10 mouse cellular contexts compared by ENCODE assay signal in the genomic region with DNA sequence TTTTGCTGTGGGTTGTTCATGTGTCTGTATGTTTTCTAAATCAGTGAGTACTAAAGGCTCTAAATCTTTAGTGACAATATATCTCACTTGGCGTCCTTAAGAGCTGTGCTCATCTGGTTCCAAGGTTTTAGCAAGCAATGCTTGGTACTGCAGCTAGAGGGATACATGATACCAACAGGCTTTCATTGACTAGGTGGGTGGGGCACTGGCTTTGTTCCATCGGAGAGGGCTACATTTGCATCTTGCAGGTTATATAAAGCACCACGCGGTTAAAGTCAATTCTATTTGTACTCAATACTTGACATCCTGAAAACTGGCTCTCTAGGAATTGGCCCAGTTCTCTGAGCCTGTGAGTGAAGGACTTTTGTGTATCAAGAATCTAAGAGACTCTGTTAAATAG.
A peak's percentile ranks its signal among the peaks of the same experiment; 100 is the strongest.
DNase-seq lines count a peak whose midpoint lies in the region; ATAC-seq and TF ChIP-seq lines count a peak whose summit lies in the region.
"Had no signal": no experiment of that assay in that cellular context is flagged by ENCODE, and none has a peak within 500 bp of the region (broad histone marks: within the 10 kb centered on the region; RNA-seq: fewer than 3 reads in every experiment).

No protein-coding gene starts in this region.

- peak; percentile 41 for DNase-seq in forebrain, embryonic 14.5 days (ENCODE audit: low spot score)
- DNase-seq in layer of hippocampus, adult 2 months (ENCODE audit: low spot score in 2 of 2), result no peak
- DNase-seq in layer of hippocampus, adult 8-10 months (ENCODE audit: low spot score in 2 of 2), result no peak
- peak; percentile 47 for DNase-seq in ZHBTc4 (ENCODE audit: low read depth, low spot score)
- DNase-seq in left cerebral cortex, postnatal 25 days (ENCODE audit: low spot score in 2 of 2), result peak; percentile 26 to 81
- no peak for DNase-seq in liver, embryonic 11.5 days (ENCODE audit: low spot score)
- no peak for DNase-seq in lung, adult 2 months
- DNase-seq: kidney, postnatal 4 days had no signal

- no peak overlapping the region for H3K9ac ChIP-seq in forebrain, embryonic 14.5 days (ENCODE audit: low read length)
- H3K9ac ChIP-seq in forebrain, embryonic 12.5 days, result no peak overlapping the region
- no peak overlapping the region for H3K9ac ChIP-seq in liver, embryonic 11.5 days (ENCODE audit: low read depth, low read length)
- H3K9ac ChIP-seq: heart, embryonic 13.5 days had no signal

- WGBS in forebrain, embryonic 14.5 days, result 62% methylated on average over 4 of the region's 4 CpGs
- 56% methylated on average over 4 of the region's 4 CpGs for WGBS in forebrain, embryonic 12.5 days
- 79% methylated on average over 4 of the region's 4 CpGs for WGBS in liver, embryonic 11.5 days
- 72% methylated on average over 4 of the region's 4 CpGs for WGBS in lung, adult 2 months

- intact Hi-C loops in left cerebral cortex, postnatal 25 days (cut with DNase I), result no loop called here

- H3K27me3 ChIP-seq in forebrain, embryonic 14.5 days (replicated peaks; ENCODE audit: control insufficient read depth, insufficient read depth, low read length), result no peaks in the 10 kb centered on the region
- no peaks in the 10 kb centered on the region for H3K27me3 ChIP-seq in forebrain, embryonic 12.5 days
- no peaks in the 10 kb centered on the region for H3K27me3 ChIP-seq in liver, embryonic 11.5 days (replicated peaks; ENCODE audit: control insufficient read depth, insufficient read depth, low read length)
- H3K27me3 ChIP-seq: heart, embryonic 13.5 days had no signal

- H3K4me1 ChIP-seq in forebrain, embryonic 14.5 days (ENCODE audit: control insufficient read depth, insufficient read depth, low read length), result no peaks in the 10 kb centered on the region
- no peaks in the 10 kb centered on the region for H3K4me1 ChIP-seq in forebrain, embryonic 12.5 days
- H3K4me1 ChIP-seq in liver, embryonic 11.5 days (replicated peaks; ENCODE audit: control insufficient read depth, insufficient read depth, low read length), result no peaks in the 10 kb centered on the region
- no peaks in the 10 kb centered on the region for H3K4me1 ChIP-seq in lung, adult 2 months (ENCODE audit: control insufficient read depth, insufficient read depth, low read length)

- no peak overlapping the region for H3K4me3 ChIP-seq in forebrain, embryonic 14.5 days (ENCODE audit: low read depth, low read length)
- no peak overlapping the region for H3K4me3 ChIP-seq in forebrain, embryonic 12.5 days (replicated peaks)
- no peak overlapping the region for H3K4me3 ChIP-seq in layer of hippocampus, adult 2 months
- H3K4me3 ChIP-seq in liver, embryonic 11.5 days (ENCODE audit: low read depth, low read length), result no peak overlapping the region
- no peak overlapping the region for H3K4me3 ChIP-seq in lung, adult 2 months (replicated peaks; ENCODE audit: extremely low read depth, low read depth, low read length)
- H3K4me3 ChIP-seq: heart, embryonic 13.5 days had no signal

- no peak overlapping the region for H3K27ac ChIP-seq in forebrain, embryonic 14.5 days (ENCODE audit: low read depth, low read length)
- no peak overlapping the region for H3K27ac ChIP-seq in forebrain, embryonic 12.5 days
- no peak overlapping the region for H3K27ac ChIP-seq in layer of hippocampus, adult 2 months
- H3K27ac ChIP-seq in liver, embryonic 11.5 days (ENCODE audit: low read depth, low read length), result no peak overlapping the region
- H3K27ac ChIP-seq: heart, embryonic 13.5 days had no signal

- TF ChIP-seq CTCF in layer of hippocampus, adult 2 months (conservative IDR thresholded peaks at IDR 0.05), result peak; percentile 59
- TF ChIP-seq CTCF in lung, adult 2 months (IDR thresholded peaks at IDR 0.05; ENCODE audit: insufficient read depth, low read length), result no peak

- no peaks in the 10 kb centered on the region for H3K36me3 ChIP-seq in forebrain, embryonic 14.5 days (ENCODE audit: control insufficient read depth, insufficient read depth, low read length)
- H3K36me3 ChIP-seq in forebrain, embryonic 12.5 days (replicated peaks), result no peaks in the 10 kb centered on the region
- no peaks in the 10 kb centered on the region for H3K36me3 ChIP-seq in liver, embryonic 11.5 days (ENCODE audit: control insufficient read depth, insufficient read depth, low read length)
- H3K36me3 ChIP-seq: heart, embryonic 13.5 days had no signal

- H3K4me2 ChIP-seq in forebrain, embryonic 14.5 days (ENCODE audit: low read length), result no peak overlapping the region
- no peak overlapping the region for H3K4me2 ChIP-seq in forebrain, embryonic 12.5 days
- H3K4me2 ChIP-seq in liver, embryonic 11.5 days, result no peak overlapping the region
- H3K4me2 ChIP-seq: heart, embryonic 13.5 days had no signal

- no peak for ATAC-seq in forebrain, embryonic 14.5 days
- no peak for ATAC-seq in forebrain, embryonic 12.5 days (ENCODE audit: low FRiP score)
- no peak for ATAC-seq in liver, embryonic 11.5 days (replicated peaks; ENCODE audit: low FRiP score)

- TF ChIP-seq POLR2A in lung, adult 2 months (IDR thresholded peaks at IDR 0.05; ENCODE audit: borderline replicate concordance, extremely low read depth, low read depth, low read length), result no peak

- no peaks in the 10 kb centered on the region for H3K9me3 ChIP-seq in forebrain, embryonic 14.5 days (replicated peaks; ENCODE audit: control insufficient read depth, low read length)
- no peaks in the 10 kb centered on the region for H3K9me3 ChIP-seq in forebrain, embryonic 12.5 days
- no peaks in the 10 kb centered on the region for H3K9me3 ChIP-seq in liver, embryonic 11.5 days (ENCODE audit: control insufficient read depth, low read length)
- H3K9me3 ChIP-seq: heart, embryonic 13.5 days had no signal

Comparison
In these comparisons a context has a peak if more than half of its experiments do, and no peak if none do; other contexts are left out.
1. DNase-seq: peak in forebrain, embryonic 14.5 days (single experiment), ZHBTc4 (single experiment) and left cerebral cortex, postnatal 25 days (2 of 2); none in layer of hippocampus, adult 2 months (0 of 2), layer of hippocampus, adult 8-10 months (0 of 2), liver, embryonic 11.5 days (single experiment) and lung, adult 2 months (single experiment).